In genomic region chr12:27304713-27305437, GRCm38 (mm10) we compare ENCODE assay signal across 18 mouse cellular contexts. TPM values are rescaled to one million over a fixed set of nuclear protein-coding genes. Genes with fewer than 3 reads are reported as not detected.
DNase-seq lines count a peak whose midpoint lies in the region; ATAC-seq lines count a peak whose summit lies in the region.
"Had no signal": no experiment of that assay in that cellular context is flagged by ENCODE, and none has a peak within 500 bp of the region (broad histone marks: within the 10 kb centered on the region; RNA-seq: fewer than 3 reads in every experiment).

No protein-coding gene starts in this region.

- peaks cover 19% of the 10 kb centered on the region; the same call in 1 of the 2 replicates for H3K27me3 ChIP-seq in heart, embryonic 10.5 days (ENCODE audit: insufficient read depth, poor library complexity, severe bottlenecking)
- no peaks in the 10 kb centered on the region for H3K27me3 ChIP-seq in kidney, embryonic 16.5 days (ENCODE audit: insufficient read depth, low read length)
- H3K27me3 ChIP-seq in hindbrain, embryonic 12.5 days, result no peaks in the 10 kb centered on the region
- H3K27me3 ChIP-seq: embryonic facial prominence, embryonic 13.5 days had no signal

- DNase-seq in heart, embryonic 10.5 days (ENCODE audit: low spot score), result no peak
- DNase-seq in heart, adult 18-20 months, result no peak
- no peak for DNase-seq in kidney, postnatal 14 days
- peak; percentile 20 for DNase-seq in Muller cell, postnatal 12 days (ENCODE audit: inconsistent ontology term)
- no peak for DNase-seq in thymus, postnatal 0 days (ENCODE audit: low spot score)
- DNase-seq: adrenal gland, postnatal 10 days; cerebellum, adult 11-12 months; cerebellum, postnatal 36 days; heart, postnatal 36 days; liver; lung, adult 2 months; thymus, adult 2 months had no signal

- H3K9me3 ChIP-seq in heart, embryonic 10.5 days, result no peaks in the 10 kb centered on the region
- H3K9me3 ChIP-seq in kidney, embryonic 16.5 days (ENCODE audit: low read length), result no peaks in the 10 kb centered on the region
- no peaks in the 10 kb centered on the region for H3K9me3 ChIP-seq in hindbrain, embryonic 12.5 days (replicated peaks)
- H3K9me3 ChIP-seq: embryonic facial prominence, embryonic 13.5 days had no signal

- no peak overlapping the region for H3K4me3 ChIP-seq in heart, embryonic 10.5 days
- no peak overlapping the region for H3K4me3 ChIP-seq in kidney, embryonic 16.5 days (ENCODE audit: low read length)
- no peak overlapping the region for H3K4me3 ChIP-seq in hindbrain, embryonic 12.5 days
- H3K4me3 ChIP-seq: embryonic facial prominence, embryonic 13.5 days had no signal

- H3K4me2 ChIP-seq in kidney, embryonic 16.5 days (replicated peaks; ENCODE audit: low read depth, low read length), result no peak overlapping the region
- no peak overlapping the region for H3K4me2 ChIP-seq in hindbrain, embryonic 12.5 days (replicated peaks)
- H3K4me2 ChIP-seq: embryonic facial prominence, embryonic 13.5 days had no signal

- no peaks in the 10 kb centered on the region for H3K36me3 ChIP-seq in heart, embryonic 10.5 days
- H3K36me3 ChIP-seq in kidney, embryonic 16.5 days (ENCODE audit: insufficient read depth, low read length), result no peaks in the 10 kb centered on the region
- H3K36me3 ChIP-seq in hindbrain, embryonic 12.5 days, result no peaks in the 10 kb centered on the region
- H3K36me3 ChIP-seq: embryonic facial prominence, embryonic 13.5 days had no signal

- 0 out of 2 replicates have a peak overlapping the region, but pooled peaks have one; percentile 47 for H3K27ac ChIP-seq in heart, embryonic 10.5 days
- H3K27ac ChIP-seq in kidney, embryonic 16.5 days (ENCODE audit: low read length), result no peak overlapping the region
- H3K27ac ChIP-seq in hindbrain, embryonic 12.5 days, result peak overlapping the region; percentile 55
- H3K27ac ChIP-seq: embryonic facial prominence, embryonic 13.5 days had no signal

- H3K4me1 ChIP-seq in heart, embryonic 10.5 days, result peaks cover 20% of the 10 kb centered on the region
- 0 out of 2 replicates have a peak, but pooled peaks cover 3% of the 10 kb centered on the region for H3K4me1 ChIP-seq in kidney, embryonic 16.5 days (ENCODE audit: insufficient read depth, low read length)
- peaks cover 6% of the 10 kb centered on the region for H3K4me1 ChIP-seq in hindbrain, embryonic 12.5 days

- H3K9ac ChIP-seq in kidney, embryonic 16.5 days (replicated peaks; ENCODE audit: low read length), result no peak overlapping the region
- no peak overlapping the region for H3K9ac ChIP-seq in hindbrain, embryonic 12.5 days
- H3K9ac ChIP-seq: embryonic facial prominence, embryonic 13.5 days had no signal

- peak; percentile 61; the same call in 1 of the 2 replicates for ATAC-seq in kidney, embryonic 16.5 days (ENCODE audit: low FRiP score, low TSS enrichment)
- ATAC-seq in hindbrain, embryonic 12.5 days (ENCODE audit: low FRiP score), result no peak
- ATAC-seq in megakaryocyte progenitor cell, adult 5-6 weeks (replicated peaks; ENCODE audit: poor library complexity), result no peak
- ATAC-seq: forebrain, embryonic 16.5 days; intestine, embryonic 16.5 days had no signal

- 19% methylated on average over 2 of the region's 2 CpGs for WGBS in heart, embryonic 10.5 days
- 12% methylated on average over 2 of the region's 2 CpGs for WGBS in kidney, embryonic 16.5 days
- 47% methylated on average over 2 of the region's 2 CpGs for WGBS in hindbrain, embryonic 12.5 days

RNA-seq across cellular contexts. Expression of gene Sox11, which starts 37.5 kb away (rescaled TPM):
- polyA plus RNA-seq in heart, embryonic 10.5 days (2016; fragmentation: Nextera tagmentation; extraction: Ambion mirVana), result 32.0 and 73.8 TPM in 2 replicates
- not detected for total RNA-seq in heart, adult 18-20 months (2021)
- polyA plus RNA-seq in kidney, embryonic 16.5 days (2015; fragmentation: Nextera tagmentation; extraction: Ambion mirVana), result 60.2 and 68.5 TPM in 2 replicates
- 578 and 604 TPM in 2 replicates for polyA plus RNA-seq in hindbrain, embryonic 12.5 days (2016; fragmentation: Nextera tagmentation; extraction: Ambion mirVana)
- 0.18 and 0.36 TPM in 2 replicates for polyA plus RNA-seq in thymus, postnatal 0 days (2015; fragmentation: Nextera tagmentation; extraction: Ambion mirVana)
- not detected in 2 replicates for total RNA-seq in megakaryocyte progenitor cell, adult 5-6 weeks (2015)
- total RNA-seq in megakaryocyte progenitor cell, adult 5-6 weeks (2017), result not detected in 2 replicates

Comparison
In these comparisons a context has a peak if more than half of its experiments do, and no peak if none do; other contexts are left out.
1. RNA of gene Sox11, which starts 37.5 kb away (polyA plus RNA-seq): 578 to 604 TPM in hindbrain, embryonic 12.5 days, 32.0 to 73.8 TPM in heart, embryonic 10.5 days and 60.2 to 68.5 TPM in kidney, embryonic 16.5 days; 0.18 to 0.36 TPM in thymus, postnatal 0 days; every median in the first group is over 10 times any median in the second.